Mouse (Mus musculus) erythroblast, embryonic 14.5 days (primary cell): ENCODE measurements around the gene Fcrlb. TPM values are rescaled to one million over a fixed set of nuclear protein-coding genes. Genes with fewer than 3 reads are reported as not detected.
A peak's percentile ranks its signal among the peaks of the same experiment; 100 is the strongest.

Experiments
- H3K27me3 ChIP-seq: 2 replicates; pipeline ENCODE4 v1.6.1; 2012; ENCODE audit warnings: inconsistent platforms; ENCODE audit not compliant: control insufficient read depth
- H3K36me3 ChIP-seq: 2 replicates; pipeline ENCODE4 v1.6.1; 2012; ENCODE audit warnings: mild to moderate bottlenecking, inconsistent platforms; ENCODE audit not compliant: control insufficient read depth
- H3K4me1 ChIP-seq: 2 replicates; pipeline ENCODE4 v1.6.1; 2012; ENCODE audit warnings: inconsistent platforms; ENCODE audit not compliant: control insufficient read depth
- H3K4me3 ChIP-seq: replicated peaks from 2 replicates; pipeline ENCODE3; 2012; ENCODE audit warnings: moderate library complexity, mild to moderate bottlenecking, inconsistent platforms
- H3K9me3 ChIP-seq: 2 replicates; pipeline ENCODE4 v1.6.1; 2012; ENCODE audit warnings: low read length, inconsistent platforms, mixed read lengths; ENCODE audit not compliant: control insufficient read depth
- GATA1 ChIP-seq: IDR thresholded peaks from 2 replicates; pipeline ENCODE4 v1.6.1; 2012; ENCODE audit warnings: low read length, inconsistent platforms, mixed read lengths
- TAL1 ChIP-seq: IDR thresholded peaks from 3 replicates; pipeline ENCODE4 v1.6.1; 2012; ENCODE audit warnings: low read length, inconsistent platforms, mixed read lengths
- polyA plus RNA-seq: library from polyadenylated mRNA; stranded (reverse); fragments of >175 nt; gene quantifications from 2 replicates; pipeline ENCODE4 v1.2.3, GENCODE M21; 2012

The Fcrlb gene
- polyA plus RNA-seq, 1 experiment: not detected

DNA sequence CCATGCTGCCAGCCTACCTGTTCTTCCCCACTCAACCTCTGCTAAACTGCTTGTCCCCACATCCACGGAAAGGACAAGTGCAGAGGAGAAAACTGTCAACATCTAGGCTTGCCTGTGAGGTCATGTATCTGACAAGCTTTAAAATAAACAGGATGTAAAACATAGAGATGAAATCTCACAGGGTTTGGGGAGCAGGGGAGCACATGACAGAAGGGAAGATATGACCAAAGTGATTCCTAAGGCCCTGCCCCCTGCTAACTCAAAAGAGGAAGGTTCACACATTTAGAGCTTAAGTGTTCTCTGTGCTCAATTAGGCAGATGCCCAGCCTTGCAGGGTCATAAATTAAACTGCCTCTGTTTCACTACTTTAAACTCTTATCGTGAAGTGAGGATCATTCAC lies 21.6 kb upstream of the Fcrlb start:
- no peaks in the 10 kb centered on the region for H3K36me3 ChIP-seq
- H3K27me3 ChIP-seq: no peaks in the 10 kb centered on the region
- no peak overlapping the region for H3K4me3 ChIP-seq
- TF ChIP-seq TAL1 (no peak), GATA1 (no peak)
- no peaks in the 10 kb centered on the region for H3K4me1 ChIP-seq
- H3K9me3 ChIP-seq: no peaks in the 10 kb centered on the region

DNA sequence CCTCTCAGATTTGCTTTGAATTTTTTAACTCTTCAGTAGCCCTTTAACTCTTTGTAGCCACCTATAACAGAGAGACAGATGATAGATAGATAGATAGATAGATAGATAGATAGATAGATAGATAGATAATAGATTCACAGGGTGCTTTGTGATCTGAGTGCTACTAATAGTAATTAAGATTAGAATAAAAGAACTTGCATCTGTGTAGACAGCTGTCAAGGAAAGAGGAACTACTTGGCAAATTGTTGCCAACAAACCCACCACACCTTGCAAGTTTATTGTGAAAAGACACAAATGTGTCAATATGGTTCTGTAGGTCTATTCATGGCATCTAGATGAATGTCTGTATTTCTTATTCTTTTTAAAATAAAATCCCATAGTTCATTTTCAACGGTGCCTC lies 21.2 kb upstream of the Fcrlb start:
- Histone ChIP-seq H3K9me3 (no peaks in the 10 kb centered on the region), H3K4me1 (no peaks in the 10 kb centered on the region), H3K4me3 (no peak overlapping the region), H3K27me3 (no peaks in the 10 kb centered on the region), H3K36me3 (no peaks in the 10 kb centered on the region)
- TF ChIP-seq GATA1 (no peak), TAL1 (no peak)

DNA sequence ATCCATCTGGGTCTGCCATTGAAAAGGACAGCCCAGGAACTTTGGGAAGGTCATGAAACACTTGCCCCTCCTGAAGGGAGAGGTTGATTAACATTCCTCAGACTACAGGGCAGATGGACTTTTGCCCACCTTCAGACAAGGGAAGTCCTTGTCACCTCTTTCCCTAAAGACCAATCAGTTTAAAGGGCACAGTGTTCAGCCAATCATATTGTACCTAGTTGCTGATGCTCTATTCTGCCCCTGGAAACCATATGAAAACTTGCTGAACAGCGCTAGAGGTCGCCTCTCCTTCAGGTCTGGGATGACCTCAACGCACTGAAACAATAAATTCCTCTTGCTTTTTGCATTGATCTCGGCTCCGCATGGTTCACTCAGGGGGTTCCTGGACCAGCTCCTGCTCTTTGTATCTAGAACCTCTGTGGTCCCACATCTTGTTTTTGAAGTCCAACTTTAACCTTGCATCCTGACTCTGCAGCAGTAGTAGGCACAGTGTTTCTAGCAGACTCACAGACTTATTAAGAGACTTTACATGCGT lies 20.7 kb upstream of the Fcrlb start:
- H3K9me3 ChIP-seq: no peaks in the 10 kb centered on the region
- H3K36me3 ChIP-seq: no peaks in the 10 kb centered on the region
- no peaks in the 10 kb centered on the region for H3K4me1 ChIP-seq
- H3K27me3 ChIP-seq: no peaks in the 10 kb centered on the region
- TF ChIP-seq TAL1: no peak
- TF ChIP-seq GATA1: no peak
- no peak overlapping the region for H3K4me3 ChIP-seq

DNA sequence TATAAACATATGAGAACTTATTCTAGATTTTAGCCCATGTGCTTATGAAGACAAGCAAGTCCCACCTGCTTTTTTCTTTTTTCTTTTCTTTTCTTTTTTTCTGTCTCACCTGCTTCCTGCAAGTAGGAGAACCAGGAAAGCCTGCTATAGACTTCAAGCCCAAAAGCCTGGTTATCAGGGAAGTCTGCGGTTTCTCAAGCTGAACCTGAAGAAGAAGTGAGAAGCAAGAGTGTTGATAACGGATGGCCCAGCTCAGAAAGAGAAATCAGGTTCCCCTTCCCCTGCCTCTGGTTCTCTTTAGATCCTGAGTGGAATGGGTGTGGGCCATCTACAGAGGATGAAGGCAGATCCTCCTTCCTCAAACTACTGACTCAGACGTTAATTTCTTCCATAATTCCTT lies 19.3 kb upstream of the Fcrlb start:
- Histone ChIP-seq H3K27me3 (no peaks in the 10 kb centered on the region), H3K4me1 (no peaks in the 10 kb centered on the region), H3K36me3 (no peaks in the 10 kb centered on the region), H3K4me3 (no peak overlapping the region), H3K9me3 (no peaks in the 10 kb centered on the region)
- TF ChIP-seq GATA1 (no peak), TAL1 (no peak)

DNA sequence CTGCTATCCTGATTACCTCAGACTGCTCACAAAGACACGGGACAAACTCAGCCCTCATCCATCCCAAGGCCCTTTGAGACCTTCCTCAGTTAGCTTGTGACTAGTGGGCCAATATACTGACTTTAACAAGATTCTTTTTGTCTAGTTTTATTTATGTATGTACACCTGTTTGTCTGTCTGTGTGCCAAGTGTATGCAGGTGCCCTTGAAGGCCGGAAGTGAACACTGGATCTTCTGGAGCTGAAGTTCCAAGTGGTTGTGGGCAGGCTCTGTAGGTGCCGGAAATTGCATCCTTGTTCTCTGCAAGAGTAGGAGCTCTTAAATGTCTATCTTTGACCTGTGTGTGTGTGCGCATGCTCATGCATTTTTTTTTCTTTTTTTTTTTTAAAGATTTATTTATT lies 16.5 kb upstream of the Fcrlb start:
- Histone ChIP-seq H3K27me3 (no peaks in the 10 kb centered on the region), H3K36me3 (no peaks in the 10 kb centered on the region), H3K4me1 (peaks cover 5% of the 10 kb centered on the region), H3K4me3 (no peak overlapping the region), H3K9me3 (no peaks in the 10 kb centered on the region)
- no peak for TF ChIP-seq GATA1
- no peak for TF ChIP-seq TAL1

DNA sequence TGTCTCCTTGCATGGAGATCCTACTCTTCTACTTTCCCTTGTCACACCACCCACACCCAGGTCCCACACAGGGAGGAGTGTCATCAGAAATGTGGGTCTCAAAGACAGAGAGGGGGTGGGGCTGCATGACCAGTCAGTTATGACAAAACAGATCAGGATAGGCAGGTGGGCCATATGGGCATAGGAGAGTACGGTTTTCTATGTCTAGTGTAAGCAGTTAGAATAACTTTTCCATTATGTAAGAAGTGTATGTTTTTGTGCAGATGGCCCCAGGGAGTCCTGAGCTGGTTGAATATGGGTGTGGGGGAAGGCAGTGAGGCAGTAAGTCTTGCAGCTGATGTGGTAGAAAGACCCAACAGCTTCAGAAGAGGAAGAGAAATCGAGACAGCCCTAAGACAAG lies 15.7 kb upstream of the Fcrlb start:
- Histone ChIP-seq H3K4me3 (no peak overlapping the region), H3K36me3 (no peaks in the 10 kb centered on the region), H3K9me3 (no peaks in the 10 kb centered on the region), H3K4me1 (peaks cover 7% of the 10 kb centered on the region), H3K27me3 (no peaks in the 10 kb centered on the region)
- TF ChIP-seq TAL1 (no peak), GATA1 (no peak)

DNA sequence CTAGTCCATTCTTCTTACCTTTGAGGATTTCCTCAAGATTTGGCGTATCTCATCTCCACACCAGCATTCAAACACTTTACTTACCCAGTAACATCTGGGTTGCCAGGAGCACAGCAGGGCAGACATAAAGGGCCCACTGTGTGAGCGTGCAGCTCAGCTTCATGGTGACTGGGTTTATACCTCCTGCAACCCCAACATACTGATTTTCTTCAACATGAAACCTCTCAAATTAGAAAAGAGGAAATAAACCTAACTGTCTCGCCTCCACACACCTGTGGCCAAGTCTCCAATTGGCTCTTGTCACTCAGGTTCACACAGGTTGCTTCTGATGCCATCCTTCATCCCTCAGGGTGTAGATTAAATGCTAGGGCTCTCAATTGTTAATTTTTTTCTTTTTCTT lies 14.6 kb upstream of the Fcrlb start, which contains the start of gene Fcrla:
Gene Fcrla, minus strand, starts transcription at position 206 of the 400 bp plus-strand sequence.
- H3K4me3 ChIP-seq: no peak within 1 kb of the TSS

DNA sequence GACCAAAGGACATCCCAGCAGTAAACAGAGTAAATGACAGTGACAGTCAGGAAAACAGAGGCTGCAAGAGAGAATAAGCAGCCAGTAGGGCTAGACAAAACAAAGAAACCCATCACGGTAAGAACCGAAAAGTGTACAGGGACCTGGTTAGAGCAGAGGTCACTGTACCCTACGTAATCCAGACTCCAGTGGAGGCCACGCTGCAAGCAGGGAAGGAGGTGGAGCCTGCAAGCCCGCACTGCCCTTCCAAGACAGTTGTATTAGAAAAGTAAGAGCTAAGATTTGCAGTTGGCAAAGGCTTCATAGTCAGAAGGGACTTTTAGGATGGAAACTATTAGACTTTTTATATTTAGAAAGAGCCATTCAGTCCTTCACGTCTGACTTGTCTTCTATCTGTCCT lies 14.2 kb upstream of the Fcrlb start:
- no peak for TF ChIP-seq TAL1
- no peak for TF ChIP-seq GATA1
- no peaks in the 10 kb centered on the region for H3K9me3 ChIP-seq
- no peaks in the 10 kb centered on the region for H3K36me3 ChIP-seq
- H3K4me1 ChIP-seq: peaks cover 7% of the 10 kb centered on the region
- no peaks in the 10 kb centered on the region for H3K27me3 ChIP-seq
- H3K4me3 ChIP-seq: no peak overlapping the region

More for the DNA sequence above, 14.6 kb upstream of the Fcrlb start, which contains the start of gene Fcrla:
- Histone ChIP-seq H3K9me3 (no peaks in the 10 kb centered on the region), H3K27me3 (no peaks in the 10 kb centered on the region), H3K36me3 (no peaks in the 10 kb centered on the region), H3K4me1 (peaks cover 7% of the 10 kb centered on the region)
- TF ChIP-seq GATA1: no peak
- TF ChIP-seq TAL1: no peak

DNA sequence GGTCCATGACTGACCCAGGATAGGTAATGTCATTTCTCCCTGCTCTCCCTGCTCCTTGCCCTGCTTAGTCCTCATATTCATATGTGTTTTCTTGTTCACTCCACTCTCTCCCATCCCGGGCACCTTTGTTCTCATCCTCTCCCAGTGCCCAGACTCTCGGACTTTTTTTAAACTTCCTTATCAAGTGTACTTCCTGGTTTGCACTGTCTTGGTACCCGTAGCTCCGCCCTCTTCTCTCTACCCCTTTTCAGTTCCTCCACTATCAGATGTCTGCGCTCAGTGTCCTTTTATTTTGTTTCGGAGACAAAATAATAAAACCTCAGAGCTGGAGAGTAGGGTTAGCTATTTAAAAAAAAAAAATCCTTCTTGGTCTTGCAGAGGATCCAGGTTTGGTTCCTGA lies 11.7 kb upstream of the Fcrlb start:
- no peaks in the 10 kb centered on the region for H3K36me3 ChIP-seq
- H3K4me1 ChIP-seq: peaks cover 7% of the 10 kb centered on the region
- peak overlapping the region; percentile 51 for H3K4me3 ChIP-seq
- H3K27me3 ChIP-seq: no peaks in the 10 kb centered on the region
- no peaks in the 10 kb centered on the region for H3K9me3 ChIP-seq
- no peak for TF ChIP-seq GATA1
- TF ChIP-seq TAL1: no peak

DNA sequence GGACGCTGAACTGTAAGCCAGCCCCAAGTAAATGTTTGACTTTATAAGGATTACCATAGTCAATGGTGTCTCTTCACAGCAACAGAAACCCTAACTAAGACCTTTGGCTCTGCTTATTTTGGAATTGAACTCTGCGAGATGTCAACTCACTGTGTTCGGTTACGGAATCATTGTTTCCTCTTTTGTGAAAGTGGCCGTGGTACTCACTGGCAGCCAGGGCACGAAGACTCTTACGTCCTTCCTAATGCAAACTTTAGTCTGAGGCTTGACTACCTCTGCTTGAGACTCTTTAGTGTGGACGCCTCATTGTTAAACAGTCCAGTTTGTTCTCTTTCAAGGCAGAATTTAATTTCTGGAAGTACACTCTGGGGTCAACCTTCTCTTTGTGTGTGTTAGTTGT lies 6.6 kb upstream of the Fcrlb start:
- H3K4me1 ChIP-seq: peaks cover 3% of the 10 kb centered on the region
- TF ChIP-seq GATA1 (no peak), TAL1 (no peak)
- no peak overlapping the region for H3K4me3 ChIP-seq
- H3K36me3 ChIP-seq: no peaks in the 10 kb centered on the region
- no peaks in the 10 kb centered on the region for H3K9me3 ChIP-seq
- H3K27me3 ChIP-seq: no peaks in the 10 kb centered on the region
